Mouse (Mus musculus) macrophage (primary cell): Measurements from ENCODE around the gene Mmp11. TPM values are rescaled to one million over a fixed set of nuclear protein-coding genes. Genes with fewer than 3 reads are reported as not detected.
A peak's percentile ranks its signal among the peaks of the same experiment; 100 is the strongest.

ENCODE experiments used
- H3K27ac ChIP-seq: fragments of 350-480 bp; formaldehyde crosslinking; 2 replicates; pipeline ENCODE4 v1.9.0; 2021
- H3K36me3 ChIP-seq: fragments of 350-480 bp; formaldehyde crosslinking; 2 replicates; pipeline ENCODE4 v1.9.0; 2021; ENCODE audit errors: inconsistent target
- H3K4me3 ChIP-seq: fragments of 350-480 bp; formaldehyde crosslinking; 2 replicates; pipeline ENCODE4 v1.9.0; 2021; ENCODE audit errors: inconsistent target
- H3K79me2 ChIP-seq: fragments of 350-480 bp; formaldehyde crosslinking; 2 replicates; pipeline ENCODE4 v1.9.0; 2021; ENCODE audit errors: inconsistent target
- WGBS: methylation state at CpG from one replicate; pipeline ENCODE4 v1.1.7; 2026; ENCODE audit warnings: inconsistent platforms; ENCODE audit not compliant: missing documents; 5-methylcytosine and 5-hydroxymethylcytosine counted together
- polyA plus RNA-seq: library from polyadenylated mRNA; stranded (reverse); fragments of 250-400 nt; gene quantifications from 3 replicates; pipeline ENCODE4 v1.2.4, GENCODE M21; 2018; ENCODE audit warnings: inconsistent platforms

Gene Mmp11
- polyA plus RNA-seq, 1 experiment from 2014 or later = 0.36 TPM

GRCm38 (mm10) chr10:75944066-75944772 lies 7.9 kb upstream of the Mmp11 start:
- H3K4me3 ChIP-seq = no peak overlapping the region
- 74% methylated on average over 11 of the region's 11 CpGs for WGBS
- no peaks in the 10 kb centered on the region for H3K36me3 ChIP-seq
- no peaks in the 10 kb centered on the region for H3K79me2 ChIP-seq
- H3K27ac ChIP-seq = no peak overlapping the region

DNA sequence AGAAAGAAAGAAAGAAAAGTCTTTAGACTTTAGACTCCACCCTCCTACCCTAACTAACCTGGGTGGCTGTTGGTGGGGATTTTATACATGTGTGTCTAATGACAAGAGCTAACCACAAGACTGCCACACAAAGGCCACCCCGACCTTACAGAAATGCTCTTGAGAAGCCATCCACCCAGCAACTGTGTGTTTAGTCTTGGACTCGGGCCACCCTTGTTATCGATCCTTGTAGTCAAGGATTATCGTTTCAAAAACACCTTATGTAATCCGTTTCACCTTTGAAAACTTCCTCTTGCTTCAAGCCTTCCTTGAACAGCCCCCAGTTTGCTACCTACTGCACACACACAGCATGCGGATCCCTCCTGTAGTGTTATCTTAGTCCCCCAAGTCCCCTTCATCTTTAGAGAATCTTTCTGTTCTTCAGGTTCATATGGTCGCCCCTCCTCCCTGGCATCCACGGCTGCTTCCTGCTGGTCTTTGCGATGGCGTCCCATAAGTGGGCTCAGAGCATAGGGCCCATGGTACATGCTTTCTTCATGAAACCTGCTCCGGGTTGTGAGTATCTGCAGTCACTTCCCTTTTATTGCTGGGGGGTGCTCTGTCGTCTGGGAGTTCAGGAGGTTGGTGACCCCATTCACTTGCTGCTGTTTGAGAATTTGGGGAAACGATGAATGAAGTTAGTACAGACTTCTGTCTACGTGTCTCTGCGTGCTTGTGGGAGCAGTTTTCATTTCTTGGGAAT lies 6.6 kb upstream of the Mmp11 start, which contains the start of gene Vpreb3:
Vpreb3 (plus strand) TSS at position 322 of the 742 bp plus-strand sequence.
- H3K4me3 ChIP-seq = no peak within 1 kb of the TSS
- 49% methylated on average over 15 of the region's 15 CpGs for WGBS
- H3K27ac ChIP-seq = no peak within 1 kb of the TSS
- no peaks in the 10 kb centered on the region for H3K79me2 ChIP-seq
- H3K36me3 ChIP-seq = no peaks in the 10 kb centered on the region

DNA sequence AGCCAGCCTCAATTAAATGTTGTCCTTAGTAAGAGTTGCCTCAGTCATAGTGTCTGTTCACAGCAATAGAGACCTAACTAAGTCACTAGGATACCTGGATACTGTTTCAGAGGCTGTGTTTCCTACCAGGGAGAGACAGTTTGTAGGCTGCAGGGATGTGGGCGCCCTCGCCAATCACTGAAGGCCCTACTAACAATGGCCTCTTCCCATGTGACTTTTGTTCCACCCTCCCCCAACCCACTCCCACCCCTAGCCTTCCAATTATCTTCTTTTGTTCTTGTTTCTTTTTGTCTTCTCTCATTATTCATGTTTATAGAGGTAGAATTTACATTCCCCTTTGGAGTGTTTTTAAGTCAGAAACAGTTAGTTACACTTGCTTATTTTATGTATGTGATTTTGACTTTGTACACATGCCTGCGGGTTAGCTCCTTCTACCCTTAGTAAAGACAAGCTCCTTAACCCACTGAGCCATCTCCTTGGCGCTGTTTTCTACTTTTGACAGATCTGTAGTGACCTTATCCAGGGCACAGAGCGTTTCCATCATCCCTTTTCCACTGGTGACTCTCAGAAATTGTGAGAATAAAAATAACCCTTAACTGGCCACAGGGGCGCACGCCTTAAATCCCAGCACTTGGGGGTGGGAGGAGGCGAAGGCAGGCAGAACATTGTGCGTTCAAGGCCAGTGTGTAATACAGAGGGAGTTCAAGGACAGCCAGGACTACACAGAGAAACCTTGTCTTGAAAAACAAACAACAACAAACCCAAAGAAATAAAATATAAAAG lies 4.9 kb upstream of the Mmp11 start:
- H3K27ac ChIP-seq = no peak overlapping the region
- WGBS = 89% methylated on average over 9 of the region's 9 CpGs
- no peak overlapping the region for H3K4me3 ChIP-seq
- no peaks in the 10 kb centered on the region for H3K79me2 ChIP-seq
- no peaks in the 10 kb centered on the region for H3K36me3 ChIP-seq

DNA sequence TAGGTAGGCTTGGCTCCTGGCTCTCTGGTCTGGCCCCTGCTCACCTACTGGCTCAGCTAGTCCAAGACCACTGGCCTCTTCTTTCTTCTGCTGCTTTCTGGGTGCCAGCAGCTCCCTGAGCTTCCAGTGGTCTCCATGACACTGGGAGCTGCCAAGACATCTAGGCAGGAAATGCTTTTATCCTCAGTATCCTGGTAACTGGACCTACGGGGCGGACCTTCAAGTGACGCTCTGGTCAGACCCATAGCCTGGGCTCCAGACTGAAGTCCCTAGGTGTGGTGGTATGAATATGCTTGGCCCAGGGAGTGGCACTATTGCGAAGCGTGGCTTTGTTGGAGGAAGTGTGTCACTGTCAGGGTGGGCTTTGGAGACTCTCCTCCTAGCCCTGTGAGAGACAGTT lies 4.2 kb upstream of the Mmp11 start, which contains the start of gene Gm867:
Gm867 (minus strand) TSS at position 153 of the 400 bp plus-strand sequence.
- Histone ChIP-seq H3K4me3 (no peak within 1 kb of the TSS), H3K36me3 (no peaks in the 10 kb centered on the region), H3K79me2 (no peaks in the 10 kb centered on the region), H3K27ac (no peak within 1 kb of the TSS)
- 88% methylated on average over 5 of the region's 5 CpGs for WGBS

- Histone ChIP-seq H3K27ac (no peak overlapping the region), H3K4me3 (no peak overlapping the region), H3K79me2 (no peaks in the 10 kb centered on the region), H3K36me3 (no peaks in the 10 kb centered on the region)
- 50% methylated on average over 8 of the region's 9 CpGs for WGBS
Measured at GRCm38 (mm10) chr10:75939481-75940234, 3.4 kb upstream of the Mmp11 start.

GRCm38 (mm10) chr10:75937851-75938643 lies 1.8 kb upstream of the Mmp11 start:
- H3K79me2 ChIP-seq = no peaks in the 10 kb centered on the region
- no peak overlapping the region for H3K4me3 ChIP-seq
- H3K36me3 ChIP-seq = no peaks in the 10 kb centered on the region
- H3K27ac ChIP-seq = no peak overlapping the region
- WGBS = 76% methylated on average over 10 of the region's 10 CpGs

DNA sequence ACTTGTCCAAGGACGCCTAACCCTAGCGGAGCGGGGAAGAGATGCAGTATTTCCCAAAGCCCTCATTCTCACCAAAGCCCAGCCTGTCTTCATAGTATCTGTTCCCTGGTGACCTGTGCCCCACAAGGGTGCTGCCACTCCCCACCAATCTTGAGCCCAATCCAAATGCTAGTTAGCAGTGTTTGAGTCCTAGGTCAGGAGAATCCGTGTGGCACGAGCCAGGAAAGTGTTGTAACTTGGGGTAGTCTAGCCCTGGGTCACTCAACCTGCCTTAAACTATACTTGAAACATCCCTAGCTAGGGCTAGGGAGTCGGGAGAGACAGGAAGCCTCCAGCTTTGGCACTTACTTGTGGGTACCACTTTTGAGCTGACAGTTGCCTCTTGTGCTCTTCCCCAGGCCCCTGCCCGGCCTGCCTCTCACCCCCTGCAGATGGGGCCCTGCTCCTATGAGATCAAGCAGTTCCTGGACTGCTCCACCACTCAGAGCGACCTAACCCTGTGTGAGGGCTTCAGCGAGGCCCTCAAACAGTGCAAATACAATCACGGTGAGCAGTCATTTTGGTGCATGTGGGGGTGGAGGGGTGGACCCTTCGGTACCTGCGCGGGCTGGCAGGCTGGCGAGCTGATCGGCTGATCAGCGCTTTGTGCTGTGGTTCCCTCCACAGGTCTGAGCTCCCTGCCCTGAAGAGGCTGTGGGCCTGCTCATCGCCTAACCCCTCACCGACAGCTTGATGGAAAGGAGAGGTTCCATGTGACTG lies 792 bp upstream of the Mmp11 start:
- H3K4me3 ChIP-seq = no peak overlapping the region
- H3K36me3 ChIP-seq = no peaks in the 10 kb centered on the region
- no peak overlapping the region for H3K27ac ChIP-seq
- H3K79me2 ChIP-seq = no peaks in the 10 kb centered on the region
- 94% methylated on average over 18 of the region's 18 CpGs for WGBS

DNA sequence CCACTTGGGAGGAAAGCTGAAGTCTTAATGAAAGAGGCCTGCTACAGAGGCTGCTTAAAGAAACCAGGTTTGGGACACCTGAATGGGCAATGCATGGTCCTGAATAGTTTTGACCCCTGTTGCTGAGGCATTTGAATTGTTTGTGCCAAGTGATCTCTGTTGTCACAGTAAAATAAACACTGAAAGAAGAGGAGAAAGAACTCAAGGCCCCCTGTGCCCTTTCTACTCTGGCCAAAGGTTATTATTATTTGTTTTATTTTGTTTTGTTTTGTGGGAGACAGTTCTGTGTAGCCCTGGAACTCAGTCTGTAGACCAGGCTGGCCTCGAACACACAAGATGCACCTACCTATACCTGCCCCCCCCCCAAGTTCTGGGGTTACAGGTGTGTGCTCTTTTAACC lies 1.3 kb downstream of the Mmp11 start:
- H3K27ac ChIP-seq = no peak overlapping the region
- no peaks in the 10 kb centered on the region for H3K36me3 ChIP-seq
- 83% methylated on average over 1 of the region's 1 CpGs for WGBS
- no peaks in the 10 kb centered on the region for H3K79me2 ChIP-seq
- peak overlapping the region; percentile 49; the same call in 1 of the 2 replicates for H3K4me3 ChIP-seq

DNA sequence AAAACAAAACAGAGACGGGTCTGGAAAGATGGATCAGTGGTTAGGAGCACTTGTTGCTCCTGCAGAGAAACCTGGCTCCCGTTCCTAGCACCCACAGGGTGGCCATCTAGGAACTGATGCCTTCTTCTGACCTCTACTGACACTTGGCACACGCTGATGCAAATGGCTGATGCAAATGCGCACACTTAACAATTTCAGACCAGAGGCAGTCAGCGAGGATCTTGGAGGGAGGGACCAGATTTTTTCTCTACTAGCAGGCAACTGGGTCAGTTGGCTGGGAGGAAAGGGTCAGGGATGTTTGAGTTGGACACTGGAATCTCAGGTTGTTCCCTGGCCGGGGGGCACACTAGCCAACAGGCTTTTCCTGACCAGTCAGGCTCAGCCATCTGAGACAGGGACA lies 3.4 kb downstream of the Mmp11 start, which contains the start of gene Chchd10:
Chchd10 (plus strand) TSS at position 240 of the 400 bp plus-strand sequence.
- Histone ChIP-seq H3K79me2 (no peaks in the 10 kb centered on the region), H3K4me3 (no peak within 1 kb of the TSS), H3K36me3 (no peaks in the 10 kb centered on the region), H3K27ac (no peak within 1 kb of the TSS)
- 89% methylated on average over 6 of the region's 6 CpGs for WGBS

GRCm38 (mm10) chr10:75932081-75932678 lies 4.1 kb downstream of the Mmp11 start:
- WGBS = 3% methylated on average over 44 of the region's 44 CpGs
- no peak overlapping the region for H3K4me3 ChIP-seq
- no peak overlapping the region for H3K27ac ChIP-seq
- no peaks in the 10 kb centered on the region for H3K79me2 ChIP-seq
- H3K36me3 ChIP-seq = no peaks in the 10 kb centered on the region

GRCm38 (mm10) chr10:75931311-75931710 lies 5.0 kb downstream of the Mmp11 start:
- H3K27ac ChIP-seq = no peak overlapping the region
- H3K36me3 ChIP-seq = no peaks in the 10 kb centered on the region
- 45% methylated on average over 3 of the region's 7 CpGs for WGBS
- no peaks in the 10 kb centered on the region for H3K79me2 ChIP-seq
- H3K4me3 ChIP-seq = no peak overlapping the region

DNA sequence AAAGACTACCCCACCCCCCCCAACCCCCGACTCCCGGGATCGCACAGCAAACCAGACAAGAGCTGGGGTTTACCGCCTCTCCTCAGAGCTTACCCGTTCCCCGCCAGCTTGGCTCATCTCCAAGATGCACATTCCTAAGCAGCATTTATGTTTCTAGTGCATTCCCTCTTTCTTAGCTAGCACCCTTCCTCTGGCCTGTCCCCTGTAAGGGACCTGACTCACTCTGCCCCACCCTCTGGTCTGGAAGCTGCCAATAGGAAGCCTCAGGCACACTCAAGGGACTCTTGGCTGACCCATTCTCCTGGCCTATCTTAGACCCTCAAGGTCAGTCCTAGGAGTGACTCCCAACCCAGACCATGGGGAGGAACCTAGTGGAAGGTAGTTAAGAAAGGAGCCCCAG lies 6.0 kb downstream of the Mmp11 start:
- Histone ChIP-seq H3K79me2 (no peaks in the 10 kb centered on the region), H3K27ac (no peak overlapping the region), H3K36me3 (no peaks in the 10 kb centered on the region), H3K4me3 (no peak overlapping the region)
- 54% methylated on average over 4 of the region's 6 CpGs for WGBS

DNA sequence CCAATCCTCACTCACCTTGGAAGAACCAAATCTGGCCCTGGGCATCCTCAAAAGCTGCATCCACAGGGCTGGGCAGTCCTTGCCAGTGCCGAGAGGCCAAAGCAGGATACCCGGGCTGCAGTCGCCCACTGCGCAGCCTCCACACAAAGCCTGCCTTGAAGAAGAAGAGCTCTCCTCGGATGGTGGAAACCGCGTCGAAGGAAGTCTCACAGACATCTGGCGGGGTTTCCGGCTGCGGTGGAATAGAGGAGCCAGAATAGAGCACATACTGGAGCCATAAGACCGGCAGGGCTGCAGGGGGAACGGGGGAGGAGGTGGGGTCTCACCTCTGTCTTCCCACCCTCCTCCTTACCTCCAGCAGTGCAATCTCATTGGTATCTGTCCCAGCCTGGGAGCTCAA lies 9.9 kb downstream of the Mmp11 start:
- Histone ChIP-seq H3K27ac (no peak overlapping the region), H3K4me3 (no peak overlapping the region), H3K36me3 (no peaks in the 10 kb centered on the region), H3K79me2 (no peaks in the 10 kb centered on the region)
- 86% methylated on average over 11 of the region's 13 CpGs for WGBS
